35 mouse cellular contexts compared by ENCODE assay signal in the genomic region with DNA sequence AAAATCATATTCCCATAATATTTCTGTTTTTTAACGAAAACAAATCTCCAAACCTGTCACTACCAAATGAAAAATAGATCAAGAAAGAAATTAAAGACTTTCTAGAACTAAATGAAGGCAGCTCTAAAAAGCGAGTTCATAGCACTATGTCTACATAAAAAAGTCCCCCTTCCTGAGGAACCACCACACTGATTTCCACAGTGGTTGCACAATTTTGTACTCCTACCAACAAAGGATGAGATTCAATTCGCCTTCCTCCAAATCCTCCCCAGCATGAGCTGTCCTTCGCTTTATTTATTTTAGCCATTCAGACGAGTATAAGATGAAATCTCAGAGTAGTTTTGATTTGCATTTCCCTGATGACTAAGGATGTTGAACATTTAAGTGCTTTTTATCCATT. TPM values are rescaled to one million over a fixed set of nuclear protein-coding genes. Genes with fewer than 3 reads are reported as not detected.
"Had no signal": no experiment of that assay in that cellular context is flagged by ENCODE, and none has a peak within 500 bp of the region (broad histone marks: within the 10 kb centered on the region; RNA-seq: fewer than 3 reads in every experiment).

No protein-coding gene starts in this region.

- H3K27ac ChIP-seq: heart, adult 2 months; heart, embryonic 13.5 days; heart, embryonic 15.5 days; hindbrain, embryonic 12.5 days; hindbrain, embryonic 14.5 days; intestine, embryonic 15.5 days; limb, embryonic 13.5 days; limb, embryonic 15.5 days; liver, embryonic 12.5 days; liver, embryonic 14.5 days had no signal

- H3K4me2 ChIP-seq: heart, embryonic 11.5 days; heart, embryonic 13.5 days; heart, embryonic 15.5 days; hindbrain, embryonic 12.5 days; hindbrain, embryonic 14.5 days; intestine, embryonic 15.5 days; limb, embryonic 13.5 days; limb, embryonic 15.5 days; liver, embryonic 12.5 days had no signal

- H3K4me3 ChIP-seq: heart, adult 2 months; heart, embryonic 13.5 days; heart, embryonic 15.5 days; hindbrain, embryonic 12.5 days; intestine, embryonic 15.5 days; limb, embryonic 13.5 days; limb, embryonic 15.5 days; liver, embryonic 12.5 days had no signal

- H3K9me3 ChIP-seq: heart, embryonic 13.5 days; heart, embryonic 15.5 days; hindbrain, embryonic 12.5 days; intestine, embryonic 15.5 days; limb, embryonic 13.5 days; limb, embryonic 15.5 days; liver, embryonic 12.5 days had no signal

- DNase-seq: gastrocnemius, postnatal 14 days; gastrocnemius, postnatal 36 days; heart, adult 11 months; heart, adult 2 months; heart, postnatal 14 days; heart, postnatal 36 days; kidney, adult 18-20 months; kidney, adult 8-10 months; kidney, postnatal 10 days; kidney, postnatal 25 days; kidney, postnatal 4 days; layer of hippocampus, adult 9-11 months; layer of hippocampus, postnatal 36 days; left cerebral cortex, postnatal 4 days had no signal

- H3K36me3 ChIP-seq: heart, embryonic 13.5 days; heart, embryonic 15.5 days; hindbrain, embryonic 12.5 days; intestine, embryonic 15.5 days; limb, embryonic 13.5 days; limb, embryonic 15.5 days; liver, embryonic 12.5 days had no signal

- H3K27me3 ChIP-seq: heart, embryonic 13.5 days; heart, embryonic 15.5 days; hindbrain, embryonic 12.5 days; intestine, embryonic 15.5 days; limb, embryonic 13.5 days; limb, embryonic 15.5 days; liver, embryonic 12.5 days had no signal

RNA-seq across cellular contexts. Expression of a gene that starts 57.0 kb away (rescaled TPM):
- total RNA-seq: gastrocnemius, adult 18-20 months; gastrocnemius, adult 8-10 months; gastrocnemius, postnatal 14 days; gastrocnemius, postnatal 36 days; heart, adult 2 months; heart, postnatal 36 days; hematopoietic stem cell, adult 5-6 weeks; layer of hippocampus, postnatal 36 days; left cerebral cortex, adult 18-20 months; left cerebral cortex, adult 8-10 months; left cerebral cortex, postnatal 10 days; left cerebral cortex, postnatal 25 days; liver, adult 2 months had no signal
- polyA plus RNA-seq: heart, embryonic 11.5 days; heart, postnatal 0 days; intestine, postnatal 0 days; kidney, embryonic 14.5 days; limb, embryonic 15.5 days; liver, adult 2 months had no signal
